Mouse (Mus musculus): ENCODE measurements around the gene Col18a1. TPM values are rescaled to one million over a fixed set of nuclear protein-coding genes. Genes with fewer than 3 reads are reported as not detected.
A peak's percentile ranks its signal among the peaks of the same experiment; 100 is the strongest.

Col18a1 gene
- 10 to 100 TPM; 31.8 to 41.9 TPM for total RNA-seq (2021)
- long read RNA-seq, experiment 1, full-length matches to known transcripts = 30 of 68 reads
- long read RNA-seq, experiment 1, partial matches to known transcripts = 12 of 68 reads
- long read RNA-seq, experiment 1, other reads (novel, unspliced or antisense) = 26 of 68 reads
- long read RNA-seq, experiment 2, full-length matches to known transcripts = 14 of 67 reads
- long read RNA-seq, experiment 2, partial matches to known transcripts = 27 of 67 reads
- long read RNA-seq, experiment 2, other reads (novel, unspliced or antisense) = 26 of 67 reads

GRCm38 (mm10) chr10:77165963-77166717 is at the start of gene Col18a1:
Col18a1 (minus strand) TSS chr10:77166548.
- peak; percentile 53 to 58 for DNase-seq (ENCODE audit: low spot score in 2 of 2)

GRCm38 (mm10) chr10:77215641-77216040 is 49.3 kb upstream of the Col18a1 start:
- DNase-seq (ENCODE audit: low spot score in 2 of 2) = no peak

- DNase-seq (ENCODE audit: low spot score in 2 of 2) = no peak
Observed at GRCm38 (mm10) chr10:77214586-77214985, 48.2 kb upstream of the Col18a1 start.

GRCm38 (mm10) chr10:77213483-77213882 is 47.1 kb upstream of the Col18a1 start:
- DNase-seq (ENCODE audit: low spot score in 2 of 2) = no peak

- no peak for DNase-seq (ENCODE audit: low spot score in 2 of 2)
Observed at GRCm38 (mm10) chr10:77212354-77213120, 46.2 kb upstream of the Col18a1 start.

- peak; percentile 62 to 63 for DNase-seq (ENCODE audit: low spot score in 2 of 2)
Observed at GRCm38 (mm10) chr10:77211116-77211570, 44.8 kb upstream of the Col18a1 start.

- DNase-seq (ENCODE audit: low spot score in 2 of 2) = no peak
Observed at GRCm38 (mm10) chr10:77210666-77211065, 44.3 kb upstream of the Col18a1 start.

GRCm38 (mm10) chr10:77209261-77209660 is 42.9 kb upstream of the Col18a1 start:
- DNase-seq (ENCODE audit: low spot score in 2 of 2) = peak in 1 of 2 experiments; percentile 57

- peak; percentile 34 to 38 for DNase-seq (ENCODE audit: low spot score in 2 of 2)
Observed at GRCm38 (mm10) chr10:77206565-77207079, 40.3 kb upstream of the Col18a1 start.

GRCm38 (mm10) chr10:77206134-77206533 is 39.8 kb upstream of the Col18a1 start:
- DNase-seq (ENCODE audit: low spot score in 2 of 2) = no peak

- no peak for DNase-seq (ENCODE audit: low spot score in 2 of 2)
Observed at GRCm38 (mm10) chr10:77203960-77204359, 37.6 kb upstream of the Col18a1 start.

GRCm38 (mm10) chr10:77201919-77202318 is 35.6 kb upstream of the Col18a1 start:
- DNase-seq (ENCODE audit: low spot score in 2 of 2) = no peak

- DNase-seq (ENCODE audit: low spot score in 2 of 2) = no peak
Observed at GRCm38 (mm10) chr10:77200295-77200694, 33.9 kb upstream of the Col18a1 start.

GRCm38 (mm10) chr10:77199229-77199628 is 32.9 kb upstream of the Col18a1 start:
- no peak for DNase-seq (ENCODE audit: low spot score in 2 of 2)

- DNase-seq (ENCODE audit: low spot score in 2 of 2) = no peak
Observed at GRCm38 (mm10) chr10:77197469-77198209, 31.3 kb upstream of the Col18a1 start.

GRCm38 (mm10) chr10:77196676-77197075 is 30.3 kb upstream of the Col18a1 start:
- DNase-seq (ENCODE audit: low spot score in 2 of 2) = no peak

GRCm38 (mm10) chr10:77196115-77196514 is 29.8 kb upstream of the Col18a1 start:
- no peak for DNase-seq (ENCODE audit: low spot score in 2 of 2)

GRCm38 (mm10) chr10:77193495-77193894 is 27.1 kb upstream of the Col18a1 start:
- DNase-seq (ENCODE audit: low spot score in 2 of 2) = no peak

GRCm38 (mm10) chr10:77192745-77193144 is 26.4 kb upstream of the Col18a1 start:
- DNase-seq (ENCODE audit: low spot score in 2 of 2) = no peak
